Mouse (Mus musculus) midbrain, embryonic 14.5 days (tissue): ENCODE results near the gene Plscr4. TPM values are rescaled to one million over a fixed set of nuclear protein-coding genes. Genes with fewer than 3 reads are reported as not detected.

ENCODE experiments used
- ATAC-seq: fragments of 200-750 bp; cut with Nextera tagmentation; 2 replicates; pipeline ENCODE4 v1.8.0; 2017; ENCODE audit warnings: moderate number of reproducible peaks, moderate library complexity; ENCODE audit not compliant: low FRiP score, low TSS enrichment
- DNase-seq: peaks from one replicate; pipeline ENCODE4 v3.0.0-alpha.2; 2015
- H3K27ac ChIP-seq: fragments of 300-500 bp; sonication (generic); replicated peaks from 2 replicates; pipeline ENCODE4 v1.5.1; 2014; ENCODE audit warnings: mild to moderate bottlenecking, low read depth, low read length, moderate library complexity
- H3K27me3 ChIP-seq: fragments of 300-500 bp; sonication (generic); 2 replicates; pipeline ENCODE4 v1.6.1; 2014; ENCODE audit warnings: low read length, control low read depth, mixed read lengths; ENCODE audit not compliant: control insufficient read depth, insufficient read depth
- H3K36me3 ChIP-seq: fragments of 300-500 bp; sonication (generic); 2 replicates; pipeline ENCODE4 v1.6.1; 2014; ENCODE audit warnings: low read length, control low read depth; ENCODE audit not compliant: control insufficient read depth, insufficient read depth
- H3K4me1 ChIP-seq: fragments of 300-500 bp; sonication (generic); 2 replicates; pipeline ENCODE4 v1.6.1; 2014; ENCODE audit warnings: mild to moderate bottlenecking, antibody characterized with exemption, low read length, control low read depth; ENCODE audit not compliant: control insufficient read depth, insufficient read depth
- H3K4me2 ChIP-seq: fragments of 300-500 bp; sonication (generic); 2 replicates; pipeline ENCODE4 v1.6.1; 2014; ENCODE audit warnings: mild to moderate bottlenecking, low read length, moderate library complexity
- H3K4me3 ChIP-seq: fragments of 300-500 bp; sonication (generic); replicated peaks from 2 replicates; pipeline ENCODE4 v1.5.1; 2014; ENCODE audit warnings: low read depth, low read length
- H3K9ac ChIP-seq: fragments of 300-500 bp; sonication (generic); replicated peaks from 2 replicates; pipeline ENCODE4 v1.6.1; 2014; ENCODE audit warnings: mild to moderate bottlenecking, low read length, moderate library complexity
- H3K9me3 ChIP-seq: fragments of 300-500 bp; sonication (generic); 2 replicates; pipeline ENCODE4 v1.6.1; 2016; ENCODE audit warnings: low read length, control low read depth, mixed read lengths; ENCODE audit not compliant: control insufficient read depth
- WGBS: fragments of 180-500 bp; shearing (Covaris S2); extraction: QIAGEN DNeasy Blood & Tissue Kit; methylation state at CpG from one replicate; pipeline ENCODE4 v1.1.7; 2014; 5-methylcytosine and 5-hydroxymethylcytosine counted together
- polyA plus RNA-seq: library from polyadenylated mRNA; unstranded; fragments of >200 nt; fragmentation: Nextera tagmentation; extraction: Ambion mirVana; gene quantifications from 2 replicates; pipeline ENCODE4 v1.2.1, GENCODE M21; 2014

Plscr4 gene
- polyA plus RNA-seq, 1 experiment from 2014 or later, result 1.2 TPM

GRCm38 (mm10) chr9:92458418-92458817 is 1.2 kb downstream of the Plscr4 start:
- no peak for ATAC-seq
- WGBS, result 98% methylated on average over 2 of the region's 2 CpGs
- Histone ChIP-seq H3K27me3 (no peaks in the 10 kb centered on the region), H3K9me3 (no peaks in the 10 kb centered on the region), H3K36me3 (no peaks in the 10 kb centered on the region), H3K4me1 (peaks cover 5% of the 10 kb centered on the region; the same call in 1 of the 2 replicates), H3K4me3 (peak overlapping the region; percentile 56), H3K27ac (no peak overlapping the region), H3K9ac (no peak overlapping the region), H3K4me2 (peak overlapping the region; percentile 97)
- DNase-seq, result no peak

GRCm38 (mm10) chr9:92467724-92468123 is 10.6 kb downstream of the Plscr4 start:
- H3K4me1 ChIP-seq, result no peaks in the 10 kb centered on the region
- H3K27ac ChIP-seq, result no peak overlapping the region
- ATAC-seq (no peak), DNase-seq (no peak)
- no peaks in the 10 kb centered on the region for H3K9me3 ChIP-seq
- 75% methylated on average over 4 of the region's 4 CpGs for WGBS
- no peak overlapping the region for H3K4me3 ChIP-seq
- no peak overlapping the region for H3K4me2 ChIP-seq
- no peaks in the 10 kb centered on the region for H3K27me3 ChIP-seq
- no peaks in the 10 kb centered on the region for H3K36me3 ChIP-seq
- H3K9ac ChIP-seq, result no peak overlapping the region

- Histone ChIP-seq H3K27me3 (no peaks in the 10 kb centered on the region), H3K4me1 (no peaks in the 10 kb centered on the region), H3K9me3 (no peaks in the 10 kb centered on the region), H3K27ac (no peak overlapping the region), H3K4me3 (no peak overlapping the region), H3K9ac (no peak overlapping the region), H3K36me3 (no peaks in the 10 kb centered on the region), H3K4me2 (no peak overlapping the region)
- ATAC-seq (no peak), DNase-seq (no peak)
- WGBS, result 56% methylated on average over 5 of the region's 5 CpGs
These were observed 15.2 kb downstream of the Plscr4 start for GRCm38 (mm10) chr9:92472256-92472855.

- 97% methylated on average over 2 of the region's 2 CpGs for WGBS
- ATAC-seq, result no peak
- no peaks in the 10 kb centered on the region for H3K36me3 ChIP-seq
- no peak overlapping the region for H3K4me2 ChIP-seq
- no peaks in the 10 kb centered on the region for H3K4me1 ChIP-seq
- no peaks in the 10 kb centered on the region for H3K27me3 ChIP-seq
- H3K4me3 ChIP-seq, result no peak overlapping the region
- DNase-seq, result no peak
- H3K9me3 ChIP-seq, result no peaks in the 10 kb centered on the region
- H3K9ac ChIP-seq, result no peak overlapping the region
- H3K27ac ChIP-seq, result no peak overlapping the region
These were observed 16.0 kb downstream of the Plscr4 start for GRCm38 (mm10) chr9:92473178-92473577.

- no peaks in the 10 kb centered on the region for H3K27me3 ChIP-seq
- no peak overlapping the region for H3K4me2 ChIP-seq
- DNase-seq (no peak), ATAC-seq (no peak)
- H3K9me3 ChIP-seq, result no peaks in the 10 kb centered on the region
- no peak overlapping the region for H3K9ac ChIP-seq
- H3K4me1 ChIP-seq, result no peaks in the 10 kb centered on the region
- H3K27ac ChIP-seq, result no peak overlapping the region
- no peak overlapping the region for H3K4me3 ChIP-seq
- H3K36me3 ChIP-seq, result no peaks in the 10 kb centered on the region
- 96% methylated on average over 1 of the region's 1 CpGs for WGBS
These were observed 17.1 kb downstream of the Plscr4 start for GRCm38 (mm10) chr9:92474244-92474643.

- H3K36me3 ChIP-seq, result no peaks in the 10 kb centered on the region
- H3K27me3 ChIP-seq, result no peaks in the 10 kb centered on the region
- WGBS, result 90% methylated on average over 2 of the region's 2 CpGs
These were observed 24.5 kb downstream of the Plscr4 start for GRCm38 (mm10) chr9:92481663-92482062.

GRCm38 (mm10) chr9:92482551-92482950 is 25.4 kb downstream of the Plscr4 start:
- H3K9me3 ChIP-seq, result no peaks in the 10 kb centered on the region
- H3K27ac ChIP-seq, result no peak overlapping the region
- no peak overlapping the region for H3K4me3 ChIP-seq
- no peak overlapping the region for H3K4me2 ChIP-seq
- ATAC-seq (no peak), DNase-seq (no peak)
- 91% methylated on average over 4 of the region's 4 CpGs for WGBS
- H3K4me1 ChIP-seq, result no peaks in the 10 kb centered on the region
- no peak overlapping the region for H3K9ac ChIP-seq
- no peaks in the 10 kb centered on the region for H3K27me3 ChIP-seq
- H3K36me3 ChIP-seq, result no peaks in the 10 kb centered on the region

More at GRCm38 (mm10) chr9:92481663-92482062, 24.5 kb downstream of the Plscr4 start:
- no peak overlapping the region for H3K4me2 ChIP-seq
- no peaks in the 10 kb centered on the region for H3K4me1 ChIP-seq
- DNase-seq, result no peak
- no peak overlapping the region for H3K4me3 ChIP-seq
- no peak overlapping the region for H3K27ac ChIP-seq
- H3K9ac ChIP-seq, result no peak overlapping the region
- no peak for ATAC-seq
- no peaks in the 10 kb centered on the region for H3K9me3 ChIP-seq

- DNase-seq (no peak), ATAC-seq (no peak)
- no peaks in the 10 kb centered on the region for H3K36me3 ChIP-seq
- H3K4me1 ChIP-seq, result no peaks in the 10 kb centered on the region
- H3K27me3 ChIP-seq, result no peaks in the 10 kb centered on the region
- no peaks in the 10 kb centered on the region for H3K9me3 ChIP-seq
- no peak overlapping the region for H3K9ac ChIP-seq
- WGBS, result 87% methylated on average over 7 of the region's 7 CpGs
- H3K27ac ChIP-seq, result no peak overlapping the region
- H3K4me2 ChIP-seq, result no peak overlapping the region
- no peak overlapping the region for H3K4me3 ChIP-seq
These were observed 27.6 kb downstream of the Plscr4 start for GRCm38 (mm10) chr9:92484710-92485267.

- WGBS, result 80% methylated on average over 7 of the region's 7 CpGs
- no peak overlapping the region for H3K4me3 ChIP-seq
- no peaks in the 10 kb centered on the region for H3K9me3 ChIP-seq
- DNase-seq (no peak), ATAC-seq (no peak)
- H3K27me3 ChIP-seq, result no peaks in the 10 kb centered on the region
- H3K9ac ChIP-seq, result no peak overlapping the region
- no peaks in the 10 kb centered on the region for H3K36me3 ChIP-seq
- H3K4me2 ChIP-seq, result no peak overlapping the region
- no peaks in the 10 kb centered on the region for H3K4me1 ChIP-seq
- H3K27ac ChIP-seq, result no peak overlapping the region
These were observed 32.7 kb downstream of the Plscr4 start for GRCm38 (mm10) chr9:92489857-92490256.
